Mouse (Mus musculus) intestine, embryonic 15.5 days (tissue): ENCODE results near the gene Irf2bp1. TPM values are rescaled to one million over a fixed set of nuclear protein-coding genes. Genes with fewer than 3 reads are reported as not detected.

Experiments used
- ATAC-seq: fragments of 200-750 bp; cut with Nextera tagmentation; 2 replicates; pipeline ENCODE4 v1.8.0; 2017; ENCODE audit warnings: moderate TSS enrichment, moderate library complexity
- H3K27ac ChIP-seq: fragments of 300-500 bp; sonication (generic); 2 replicates; pipeline ENCODE4 v1.5.1; 2015; ENCODE audit warnings: mild to moderate bottlenecking, inconsistent platforms
- H3K27me3 ChIP-seq: fragments of 300-500 bp; sonication (generic); replicated peaks from 2 replicates; pipeline ENCODE4 v1.6.1; 2015; ENCODE audit warnings: inconsistent platforms
- H3K36me3 ChIP-seq: fragments of 300-500 bp; sonication (generic); 2 replicates; pipeline ENCODE4 v1.6.1; 2015; ENCODE audit warnings: inconsistent platforms
- H3K4me1 ChIP-seq: fragments of 300-500 bp; sonication (generic); replicated peaks from 2 replicates; pipeline ENCODE4 v1.6.1; 2015; ENCODE audit warnings: inconsistent platforms
- H3K4me2 ChIP-seq: fragments of 300-500 bp; sonication (generic); replicated peaks from 2 replicates; pipeline ENCODE4 v1.6.1; 2015; ENCODE audit warnings: mild to moderate bottlenecking, inconsistent platforms
- H3K4me3 ChIP-seq: fragments of 300-500 bp; sonication (generic); replicated peaks from 2 replicates; pipeline ENCODE4 v1.5.1; 2015; ENCODE audit warnings: inconsistent platforms
- H3K9ac ChIP-seq: fragments of 300-500 bp; sonication (generic); 2 replicates; pipeline ENCODE4 v1.6.1; 2015; ENCODE audit warnings: inconsistent platforms
- H3K9me3 ChIP-seq: fragments of 300-500 bp; sonication (generic); 2 replicates; pipeline ENCODE4 v1.6.1; 2016; ENCODE audit warnings: inconsistent platforms
- WGBS: fragments of 180-500 bp; shearing (Covaris S2); methylation state at CpG from one replicate; pipeline ENCODE4 v1.1.7; 2015; 5-methylcytosine and 5-hydroxymethylcytosine counted together
- polyA plus RNA-seq: library from polyadenylated mRNA; unstranded; fragments of >200 nt; fragmentation: Nextera tagmentation; extraction: Ambion mirVana; gene quantifications from 2 replicates; pipeline ENCODE4 v1.2.1, GENCODE M21; 2015

Gene Irf2bp1
- polyA plus RNA-seq, 1 experiment from 2014 or later, result 24.6 TPM

DNA sequence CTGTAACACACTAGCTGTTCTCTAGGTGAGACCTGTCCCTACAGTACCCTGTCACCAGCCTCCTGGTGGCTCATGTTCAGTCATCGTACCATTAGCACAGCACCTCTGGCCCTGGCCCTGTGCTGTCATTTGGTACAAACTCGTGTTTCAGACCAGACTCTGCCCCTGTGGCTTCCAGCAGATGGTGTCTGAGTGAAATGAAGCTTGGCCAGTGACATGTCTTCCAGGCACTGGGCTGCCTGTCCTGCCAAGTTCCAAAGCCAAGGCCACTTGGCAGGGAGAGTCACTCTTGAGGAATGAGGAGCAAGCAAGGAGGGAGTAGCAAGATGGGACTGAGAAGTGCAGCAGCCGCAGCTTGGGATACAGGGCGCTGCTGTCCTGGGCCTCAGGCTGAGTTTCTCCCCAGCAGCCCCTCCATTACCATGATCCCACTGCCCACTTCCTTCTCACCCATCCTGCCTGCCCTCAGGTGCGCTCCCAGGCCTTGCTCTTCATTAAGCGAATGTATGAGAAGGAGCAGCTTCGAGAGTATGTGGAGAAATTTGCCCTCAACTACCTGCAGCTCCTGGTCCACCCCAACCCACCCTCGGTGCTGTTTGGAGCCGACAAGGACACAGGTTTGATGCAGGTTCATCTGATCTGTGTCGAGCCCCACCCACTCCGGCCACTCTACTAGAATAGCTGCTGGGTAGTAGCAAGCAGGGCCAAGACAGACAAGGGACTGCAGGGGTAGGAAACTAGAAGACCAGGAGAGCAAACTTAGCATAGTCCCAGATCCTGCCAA lies 42.6 kb downstream of the Irf2bp1 start:
- WGBS, result 92% methylated on average over 11 of the region's 11 CpGs
- Histone ChIP-seq H3K9me3 (no peaks in the 10 kb centered on the region), H3K27ac (no peak overlapping the region), H3K4me1 (no peaks in the 10 kb centered on the region), H3K4me3 (no peak overlapping the region), H3K27me3 (no peaks in the 10 kb centered on the region), H3K36me3 (peaks cover 78% of the 10 kb centered on the region), H3K9ac (no peak overlapping the region), H3K4me2 (no peak overlapping the region)
- no peak for ATAC-seq

DNA sequence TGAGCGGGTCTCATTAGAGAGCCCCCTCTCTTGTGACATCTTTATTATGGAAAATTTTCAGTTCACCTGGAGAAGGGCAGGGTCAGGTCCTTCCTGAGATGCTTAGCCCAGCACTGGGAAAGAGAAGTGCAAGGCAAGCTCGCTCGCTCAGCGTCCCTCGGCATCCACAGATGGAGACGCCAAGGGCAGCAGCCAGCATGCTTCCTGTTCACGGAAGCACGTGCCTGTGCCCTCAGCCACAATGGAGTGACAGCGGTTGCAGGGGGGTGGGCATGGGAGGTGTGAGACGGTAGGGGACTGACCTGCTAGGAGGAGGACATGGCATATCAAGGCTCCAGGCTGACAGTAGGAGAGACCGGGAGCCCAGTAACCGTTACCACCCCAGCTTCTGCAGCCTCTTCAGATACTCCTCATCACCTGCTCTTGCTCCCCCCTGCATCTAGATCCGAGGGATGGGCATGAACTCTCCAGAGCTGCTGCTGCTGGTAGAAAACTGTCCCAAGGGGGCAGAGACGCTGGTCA lies 44.2 kb downstream of the Irf2bp1 start:
- ATAC-seq, result no peak
- H3K9me3 ChIP-seq, result no peaks in the 10 kb centered on the region
- H3K27me3 ChIP-seq, result no peaks in the 10 kb centered on the region
- H3K9ac ChIP-seq, result no peak overlapping the region
- no peaks in the 10 kb centered on the region for H3K4me1 ChIP-seq
- H3K36me3 ChIP-seq, result peaks cover 66% of the 10 kb centered on the region
- no peak overlapping the region for H3K27ac ChIP-seq
- H3K4me3 ChIP-seq, result no peak overlapping the region
- 82% methylated on average over 14 of the region's 14 CpGs for WGBS
- no peak overlapping the region for H3K4me2 ChIP-seq

DNA sequence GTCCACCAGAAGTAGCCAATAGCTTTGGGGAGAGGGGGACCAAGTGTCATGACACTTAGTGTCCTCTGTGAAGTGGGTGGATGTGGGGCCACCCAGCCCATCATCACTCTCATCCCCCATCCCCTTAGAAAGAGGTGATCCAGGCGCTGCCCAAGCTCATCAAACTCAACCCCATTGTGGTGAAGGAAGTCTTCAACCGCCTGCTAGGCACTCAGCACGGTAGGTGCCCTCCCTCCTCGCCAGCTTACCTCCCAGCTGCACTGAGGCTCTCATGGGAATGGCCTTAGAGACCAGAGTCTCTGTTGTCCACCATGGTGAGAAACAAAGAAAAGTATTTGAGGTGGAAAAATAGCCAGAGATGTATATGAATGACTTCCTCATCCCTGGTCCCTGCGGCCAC lies 45.4 kb downstream of the Irf2bp1 start:
- Histone ChIP-seq H3K9ac (no peak overlapping the region), H3K36me3 (peaks cover 58% of the 10 kb centered on the region), H3K4me2 (no peak overlapping the region), H3K4me3 (no peak overlapping the region), H3K9me3 (no peaks in the 10 kb centered on the region), H3K4me1 (peaks cover 6% of the 10 kb centered on the region; the same call in 1 of the 2 replicates), H3K27ac (no peak overlapping the region), H3K27me3 (no peaks in the 10 kb centered on the region)
- 85% methylated on average over 5 of the region's 5 CpGs for WGBS
- no peak for ATAC-seq

GRCm38 (mm10) chr7:19050172-19050571 lies 46.3 kb downstream of the Irf2bp1 start:
- peaks cover 9% of the 10 kb centered on the region; the same call in 1 of the 2 replicates for H3K4me1 ChIP-seq
- no peak for ATAC-seq
- no peaks in the 10 kb centered on the region for H3K9me3 ChIP-seq
- no peaks in the 10 kb centered on the region for H3K27me3 ChIP-seq
- 84% methylated on average over 8 of the region's 8 CpGs for WGBS
- H3K4me3 ChIP-seq, result no peak overlapping the region
- H3K27ac ChIP-seq, result no peak overlapping the region
- H3K9ac ChIP-seq, result no peak overlapping the region
- H3K36me3 ChIP-seq, result peaks cover 51% of the 10 kb centered on the region
- H3K4me2 ChIP-seq, result no peak overlapping the region

GRCm38 (mm10) chr7:19051161-19051560 lies 47.3 kb downstream of the Irf2bp1 start:
- no peak for ATAC-seq
- peaks cover 41% of the 10 kb centered on the region for H3K36me3 ChIP-seq
- H3K4me2 ChIP-seq, result no peak overlapping the region
- peaks cover 9% of the 10 kb centered on the region; the same call in 1 of the 2 replicates for H3K4me1 ChIP-seq
- H3K27me3 ChIP-seq, result no peaks in the 10 kb centered on the region
- no peaks in the 10 kb centered on the region for H3K9me3 ChIP-seq
- WGBS, result 61% methylated on average over 4 of the region's 4 CpGs
- no peak overlapping the region for H3K4me3 ChIP-seq
- H3K27ac ChIP-seq, result no peak overlapping the region
- no peak overlapping the region for H3K9ac ChIP-seq

DNA sequence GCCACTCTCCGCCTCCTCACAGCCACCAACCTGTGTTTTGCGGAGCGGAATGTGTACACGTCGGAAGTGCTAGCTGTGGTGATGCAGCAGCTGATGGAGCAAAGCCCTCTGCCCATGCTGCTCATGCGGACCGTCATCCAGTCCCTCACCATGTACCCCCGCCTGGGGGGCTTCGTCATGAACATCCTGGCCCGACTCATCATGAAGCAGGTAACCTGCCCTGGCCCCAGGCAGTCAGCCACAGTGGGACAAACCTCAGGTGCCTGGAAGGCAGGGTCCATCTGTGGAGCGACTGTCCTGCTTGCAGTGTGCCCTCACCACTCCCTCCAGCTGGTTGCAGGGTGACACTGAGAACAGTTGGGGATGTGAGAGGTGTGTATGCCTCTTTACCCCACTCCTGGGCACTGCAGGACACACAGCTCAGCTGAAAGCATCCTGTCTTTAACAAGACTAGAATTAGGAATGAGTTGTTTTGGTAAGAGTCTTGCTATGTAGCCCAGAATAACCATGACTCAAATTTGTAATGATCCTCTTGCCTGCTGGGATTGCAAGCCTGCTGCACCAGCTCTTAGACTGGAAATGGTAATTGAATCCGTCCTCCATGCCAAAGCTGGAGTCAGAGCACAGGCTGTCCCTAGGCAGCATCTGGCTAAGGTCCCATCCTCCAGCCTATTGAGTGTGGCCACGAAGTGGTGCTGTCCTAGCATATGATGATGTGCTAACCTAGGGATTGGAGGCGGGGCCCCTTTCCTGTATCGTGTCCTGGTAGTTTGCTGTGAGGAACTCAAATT lies 48.7 kb downstream of the Irf2bp1 start:
- H3K4me3 ChIP-seq, result no peak overlapping the region
- WGBS, result 85% methylated on average over 15 of the region's 15 CpGs
- H3K27me3 ChIP-seq, result no peaks in the 10 kb centered on the region
- no peak for ATAC-seq
- H3K4me2 ChIP-seq, result no peak overlapping the region
- H3K27ac ChIP-seq, result no peak overlapping the region
- peaks cover 29% of the 10 kb centered on the region for H3K36me3 ChIP-seq
- peaks cover 9% of the 10 kb centered on the region; the same call in 1 of the 2 replicates for H3K4me1 ChIP-seq
- H3K9me3 ChIP-seq, result no peaks in the 10 kb centered on the region
- no peak overlapping the region for H3K9ac ChIP-seq

DNA sequence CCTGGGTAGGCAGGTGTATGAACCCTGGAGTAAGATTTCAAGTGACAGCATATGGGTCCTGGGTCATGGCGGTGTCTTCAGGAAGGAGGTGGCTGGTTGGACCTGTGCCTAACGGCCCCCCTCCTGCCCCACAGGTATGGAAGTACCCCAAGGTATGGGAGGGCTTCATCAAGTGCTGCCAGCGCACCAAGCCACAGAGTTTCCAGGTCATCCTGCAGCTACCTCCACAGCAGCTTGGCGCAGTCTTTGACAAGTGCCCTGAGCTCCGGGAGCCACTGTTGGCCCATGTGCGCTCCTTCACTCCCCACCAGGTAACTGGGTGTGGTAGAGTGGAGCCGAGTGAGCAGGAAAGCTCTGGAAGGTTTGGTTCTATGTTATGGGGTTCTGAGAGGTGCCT lies 49.3 kb downstream of the Irf2bp1 start:
- ATAC-seq, result no peak
- Histone ChIP-seq H3K36me3 (peaks cover 23% of the 10 kb centered on the region), H3K9ac (no peak overlapping the region), H3K9me3 (no peaks in the 10 kb centered on the region), H3K27ac (no peak overlapping the region), H3K27me3 (no peaks in the 10 kb centered on the region), H3K4me2 (no peak overlapping the region), H3K4me3 (no peak overlapping the region), H3K4me1 (peaks cover 9% of the 10 kb centered on the region; the same call in 1 of the 2 replicates)
- WGBS, result 90% methylated on average over 7 of the region's 7 CpGs

DNA sequence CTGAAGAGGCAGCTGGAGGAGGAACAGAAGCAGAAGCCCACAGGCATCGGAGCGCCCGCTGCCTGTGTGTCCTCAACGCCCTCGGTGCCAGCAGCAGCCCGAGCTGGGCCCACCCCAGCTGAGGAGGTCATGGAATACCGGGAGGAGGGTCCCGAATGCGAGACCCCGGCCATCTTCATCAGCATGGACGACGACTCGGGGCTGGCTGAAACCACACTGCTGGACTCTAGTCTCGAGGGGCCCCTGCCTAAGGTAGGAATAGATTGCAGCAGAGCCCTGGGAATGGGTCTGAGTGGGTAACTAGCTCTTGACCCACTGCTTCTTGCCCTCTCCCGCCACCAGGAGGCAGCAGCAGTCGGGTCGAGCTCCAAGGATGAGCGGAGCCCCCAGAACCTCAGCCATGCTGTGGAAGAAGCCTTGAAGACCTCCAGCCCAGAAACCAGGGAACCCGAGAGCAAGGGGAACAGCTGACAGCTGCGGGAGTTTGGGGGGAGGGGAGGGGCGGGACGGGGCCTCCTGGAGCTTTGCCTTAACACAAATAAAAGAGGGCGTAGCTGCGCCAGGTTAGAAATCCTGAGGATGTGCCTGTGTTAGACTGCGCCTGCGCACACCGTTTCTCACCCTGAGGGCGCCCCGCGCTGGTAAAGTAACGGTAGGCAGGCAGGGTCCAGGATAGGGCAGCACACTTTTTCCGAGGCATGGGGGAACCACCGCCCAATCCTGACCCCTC lies 50.4 kb downstream of the Irf2bp1 start, which contains the start of gene Rsph6a:
TSS of gene Rsph6a (plus strand) at position 644 of the 730 bp plus-strand sequence.
- H3K4me3 ChIP-seq, result no peak within 1 kb of the TSS

DNA sequence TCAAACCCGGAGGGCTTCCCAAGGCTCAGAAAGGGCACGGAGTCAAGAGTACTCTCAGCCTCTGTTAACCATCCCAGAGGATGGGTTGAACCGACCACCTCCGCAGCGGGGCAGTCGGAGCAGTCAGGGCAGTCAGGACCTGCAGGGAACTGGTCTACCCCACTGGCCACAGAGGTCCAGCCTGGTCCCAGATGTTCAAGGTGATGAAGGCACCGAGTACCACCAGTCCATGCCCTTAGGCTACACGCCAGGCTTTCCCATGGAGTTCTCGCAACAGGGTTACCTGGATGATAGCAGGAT lies 50.9 kb downstream of the Irf2bp1 start:
- ATAC-seq, result 0 out of 2 replicates have a peak, but pooled peaks have one; percentile 14
- no peaks in the 10 kb centered on the region for H3K27me3 ChIP-seq
- peaks cover 9% of the 10 kb centered on the region; the same call in 1 of the 2 replicates for H3K4me1 ChIP-seq
- peaks cover 15% of the 10 kb centered on the region for H3K36me3 ChIP-seq
- H3K9me3 ChIP-seq, result no peaks in the 10 kb centered on the region
- no peak overlapping the region for H3K27ac ChIP-seq
- 77% methylated on average over 9 of the region's 9 CpGs for WGBS
- no peak overlapping the region for H3K4me3 ChIP-seq
- no peak overlapping the region for H3K4me2 ChIP-seq
- no peak overlapping the region for H3K9ac ChIP-seq

More for the DNA sequence above, 50.4 kb downstream of the Irf2bp1 start, which contains the start of gene Rsph6a:
- ATAC-seq, result peak; percentile 38; the same call in 1 of the 2 replicates
- H3K9ac ChIP-seq, result no peak within 1 kb of the TSS
- no peak within 1 kb of the TSS for H3K27ac ChIP-seq
- peaks cover 18% of the 10 kb centered on the region for H3K36me3 ChIP-seq
- no peaks in the 10 kb centered on the region for H3K27me3 ChIP-seq
- 0 out of 2 replicates have a peak within 1 kb of the TSS, but pooled peaks have one; percentile 19 for H3K4me2 ChIP-seq
- 36% methylated on average over 33 of the region's 33 CpGs for WGBS
- peaks cover 9% of the 10 kb centered on the region; the same call in 1 of the 2 replicates for H3K4me1 ChIP-seq
- no peaks in the 10 kb centered on the region for H3K9me3 ChIP-seq

GRCm38 (mm10) chr7:19055108-19055507 lies 51.3 kb downstream of the Irf2bp1 start:
- WGBS, result 88% methylated on average over 8 of the region's 8 CpGs
- H3K36me3 ChIP-seq, result peaks cover 11% of the 10 kb centered on the region
- H3K9ac ChIP-seq, result no peak overlapping the region
- H3K4me1 ChIP-seq, result peaks cover 9% of the 10 kb centered on the region; the same call in 1 of the 2 replicates
- no peak for ATAC-seq
- no peaks in the 10 kb centered on the region for H3K9me3 ChIP-seq
- H3K27ac ChIP-seq, result no peak overlapping the region
- H3K4me3 ChIP-seq, result no peak overlapping the region
- H3K4me2 ChIP-seq, result no peak overlapping the region
- no peaks in the 10 kb centered on the region for H3K27me3 ChIP-seq
